Mouse (Mus musculus) hindbrain, postnatal 0 days (tissue): Measurements from ENCODE around the gene Prr7. TPM values are rescaled to one million over a fixed set of nuclear protein-coding genes. Genes with fewer than 3 reads are reported as not detected.
"Not testable (repeated sequence)": the region's sequence is repeated elsewhere in the genome, so short reads cannot be mapped to it uniquely, and the experiment has no call there.

Experiments
- ATAC-seq: fragments of 200-750 bp; cut with Nextera tagmentation; 2 replicates; pipeline ENCODE4 v1.8.0; 2017; ENCODE audit warnings: mild to moderate bottlenecking, moderate TSS enrichment, moderate library complexity
- DNase-seq: peaks from one replicate; pipeline ENCODE4 v3.0.0-alpha.2; 2015; ENCODE audit warnings: low spot score
- H3K27ac ChIP-seq: fragments of 300-500 bp; sonication (generic); 2 replicates; pipeline ENCODE4 v1.5.1; 2014; ENCODE audit warnings: mild to moderate bottlenecking
- H3K27me3 ChIP-seq: fragments of 300-500 bp; sonication (generic); 2 replicates; pipeline ENCODE4 v1.6.1; 2014; ENCODE audit warnings: low read length, mixed read lengths; ENCODE audit not compliant: insufficient read depth
- H3K36me3 ChIP-seq: fragments of 300-500 bp; sonication (generic); 2 replicates; pipeline ENCODE4 v1.6.1; 2014; ENCODE audit warnings: low read length, mixed read lengths; ENCODE audit not compliant: insufficient read depth
- H3K4me1 ChIP-seq: fragments of 300-500 bp; sonication (generic); 2 replicates; pipeline ENCODE4 v1.6.1; 2014; ENCODE audit warnings: antibody characterized with exemption, low read length, mixed read lengths; ENCODE audit not compliant: insufficient read depth
- H3K4me2 ChIP-seq: fragments of 300-500 bp; sonication (generic); 2 replicates; pipeline ENCODE4 v1.6.1; 2014; ENCODE audit warnings: low read depth, mild to moderate bottlenecking, low read length, moderate library complexity, mixed read lengths
- H3K4me3 ChIP-seq: fragments of 300-500 bp; sonication (generic); 2 replicates; pipeline ENCODE4 v1.5.1; 2014; ENCODE audit warnings: low read length
- H3K9ac ChIP-seq: fragments of 300-500 bp; sonication (generic); replicated peaks from 2 replicates; pipeline ENCODE4 v1.6.1; 2014; ENCODE audit warnings: mild to moderate bottlenecking, low read length, moderate library complexity, mixed read lengths
- H3K9me3 ChIP-seq: fragments of 300-500 bp; sonication (generic); 2 replicates; pipeline ENCODE4 v1.6.1; 2016; ENCODE audit warnings: low read length, mixed read lengths
- CTCF ChIP-seq: IDR thresholded peaks from 2 replicates; pipeline ENCODE4 v1.5.1; 2016; ENCODE audit warnings: antibody characterized with exemption, control low read depth, low read depth
- WGBS: fragments of 180-500 bp; shearing (Covaris S2); extraction: QIAGEN DNeasy Blood & Tissue Kit; methylation state at CpG from one replicate; pipeline ENCODE4 v1.1.7; 2014; 5-methylcytosine and 5-hydroxymethylcytosine counted together
- polyA plus RNA-seq: library from polyadenylated mRNA; unstranded; fragments of >200 nt; fragmentation: Nextera tagmentation; extraction: Ambion mirVana; gene quantifications from 2 replicates; pipeline ENCODE4 v1.2.1, GENCODE M21; 2015
- total RNA-seq: library from RNA; depleted of rRNA; stranded (reverse); fragments of >200 nt; gene quantifications from 2 replicates; pipeline ENCODE4 v1.2.3, GENCODE M21; 2014

The Prr7 gene
- total and polyA plus RNA-seq, 2 experiments from 2014 or later, result 4.6 to 106 TPM

- no peaks in the 10 kb centered on the region for H3K9me3 ChIP-seq
- WGBS, result 11% methylated on average over 35 of the region's 35 CpGs
- H3K36me3 ChIP-seq, result no peaks in the 10 kb centered on the region
- DNase-seq (peak; percentile 83), ATAC-seq (peak; percentile 73)
- no peak overlapping the region for H3K27ac ChIP-seq
- H3K4me3 ChIP-seq, result peak overlapping the region; percentile 18
- no peaks in the 10 kb centered on the region; the same call in 1 of the 2 replicates for H3K4me1 ChIP-seq
- no peak overlapping the region; the same call in 1 of the 2 replicates for H3K9ac ChIP-seq
- peak overlapping the region; percentile 47 for H3K4me2 ChIP-seq
- peak; percentile 84 for TF ChIP-seq CTCF
- H3K27me3 ChIP-seq, result peaks cover 16% of the 10 kb centered on the region
Measured at GRCm38 (mm10) chr13:55420933-55421800, 42.9 kb upstream of the Prr7 start.

- Histone ChIP-seq H3K4me1 (no peaks in the 10 kb centered on the region), H3K4me2 (no peak within 1 kb of the TSS), H3K9ac (no peak within 1 kb of the TSS), H3K27ac (no peak within 1 kb of the TSS), H3K36me3 (no peaks in the 10 kb centered on the region), H3K4me3 (no peak within 1 kb of the TSS), H3K9me3 (0 out of 2 replicates have a peak, but pooled peaks cover 2% of the 10 kb centered on the region), H3K27me3 (no peaks in the 10 kb centered on the region)
- DNase-seq, result no peak
- TF ChIP-seq CTCF, result no peak
- WGBS, result 89% methylated on average over 10 of the region's 10 CpGs
- no peak for ATAC-seq
Measured at GRCm38 (mm10) chr13:55426613-55427012, 37.5 kb upstream of the Prr7 start, which contains the start of gene F12. Gene F12 (minus strand): TSS chr13:55426793.

GRCm38 (mm10) chr13:55429226-55429888, 34.7 kb upstream of the Prr7 start:
- Histone ChIP-seq H3K4me3 (no peak overlapping the region), H3K4me1 (no peaks in the 10 kb centered on the region), H3K9me3 (0 out of 2 replicates have a peak, but pooled peaks cover 2% of the 10 kb centered on the region), H3K27ac (no peak overlapping the region), H3K4me2 (no peak overlapping the region), H3K27me3 (no peaks in the 10 kb centered on the region), H3K36me3 (no peaks in the 10 kb centered on the region), H3K9ac (no peak overlapping the region)
- no peak for ATAC-seq
- no peak for TF ChIP-seq CTCF
- no peak for DNase-seq
- 73% methylated on average over 12 of the region's 12 CpGs for WGBS

- 82% methylated on average over 2 of the region's 2 CpGs for WGBS
- no peaks in the 10 kb centered on the region for H3K36me3 ChIP-seq
- no peak for TF ChIP-seq CTCF
- no peak for ATAC-seq
- 0 out of 2 replicates have a peak, but pooled peaks cover 2% of the 10 kb centered on the region for H3K9me3 ChIP-seq
- no peak for DNase-seq
- H3K27ac ChIP-seq, result no peak overlapping the region
- no peak overlapping the region for H3K4me3 ChIP-seq
- no peaks in the 10 kb centered on the region for H3K4me1 ChIP-seq
- H3K27me3 ChIP-seq, result no peaks in the 10 kb centered on the region
- no peak overlapping the region for H3K4me2 ChIP-seq
- no peak overlapping the region for H3K9ac ChIP-seq
Measured at GRCm38 (mm10) chr13:55430566-55430965, 33.5 kb upstream of the Prr7 start.

GRCm38 (mm10) chr13:55431889-55432685, 32.0 kb upstream of the Prr7 start:
- 74% methylated on average over 10 of the region's 10 CpGs for WGBS
- no peak overlapping the region for H3K27ac ChIP-seq
- H3K4me3 ChIP-seq, result no peak overlapping the region
- ATAC-seq (no peak), DNase-seq (no peak)
- H3K36me3 ChIP-seq, result no peaks in the 10 kb centered on the region
- 0 out of 2 replicates have a peak, but pooled peaks cover 2% of the 10 kb centered on the region for H3K9me3 ChIP-seq
- TF ChIP-seq CTCF, result no peak
- H3K4me2 ChIP-seq, result no peak overlapping the region
- H3K9ac ChIP-seq, result no peak overlapping the region
- no peaks in the 10 kb centered on the region for H3K27me3 ChIP-seq
- H3K4me1 ChIP-seq, result no peaks in the 10 kb centered on the region

GRCm38 (mm10) chr13:55437111-55437629, 26.9 kb upstream of the Prr7 start:
- not testable (repeated sequence) for H3K9ac ChIP-seq, H3K4me1 ChIP-seq, ATAC-seq, H3K36me3 ChIP-seq, H3K9me3 ChIP-seq, H3K27me3 ChIP-seq, H3K4me3 ChIP-seq, H3K27ac ChIP-seq, H3K4me2 ChIP-seq, DNase-seq
- WGBS, result 86% methylated on average over 15 of the region's 15 CpGs
